Mouse (Mus musculus): ENCODE data around the gene Slc46a2.

DNA sequence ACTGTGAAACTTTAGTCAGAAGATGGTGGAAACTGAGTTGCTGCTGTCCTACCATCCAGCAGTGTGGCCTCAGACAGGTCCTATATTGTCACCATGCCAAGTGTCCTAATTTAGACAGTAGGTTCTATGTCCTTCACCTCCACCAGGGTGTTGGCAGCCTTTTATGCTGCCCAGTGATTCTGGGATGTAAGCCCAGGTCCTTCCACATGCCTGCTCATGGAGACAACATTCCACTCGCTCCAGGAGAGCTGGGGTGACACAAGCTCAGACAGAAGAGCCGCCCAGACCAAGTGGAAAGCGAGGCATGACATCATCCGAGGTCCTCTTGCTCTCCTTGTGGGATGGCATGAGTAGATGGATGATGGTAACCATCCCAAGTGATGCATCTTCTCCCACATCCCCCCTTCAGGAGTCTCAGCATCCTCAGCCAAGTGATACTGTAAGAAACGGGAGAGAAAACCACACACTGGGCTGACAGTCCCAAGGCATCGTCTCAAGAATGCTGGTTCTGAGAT lies 24.7 kb downstream of the Slc46a2 start:
- no peak for TF ChIP-seq CTCF (IDR thresholded peaks at IDR 0.05; ENCODE audit: extremely low read depth, insufficient read length, insufficient replicate concordance, low read depth, low read length)
- TF ChIP-seq POLR2A (IDR thresholded peaks at IDR 0.05; ENCODE audit: low read depth, low read length), result no peak

Measured in small intestine, adult 2 months (tissue).